Mouse (Mus musculus): ENCODE results near the gene Gpbar1.

GRCm38 (mm10) chr1:74313049-74313692, 34.8 kb downstream of the Gpbar1 start:
- no peak for TF ChIP-seq EP300 (IDR thresholded peaks at IDR 0.05; ENCODE audit: low read depth)
- TF ChIP-seq CTCF (IDR thresholded peaks at IDR 0.05; ENCODE audit: low read depth): peak; percentile 85
